Mouse (Mus musculus): ENCODE data around the gene Itgb3. TPM values are rescaled to one million over a fixed set of nuclear protein-coding genes. Genes with fewer than 3 reads are reported as not detected.
"Not testable (repeated sequence)": the region's sequence is repeated elsewhere in the genome, so short reads cannot be mapped to it uniquely, and the experiment has no call there.

The Itgb3 gene
- 0.60 and 0.61 TPM in 2 replicates for polyA plus RNA-seq (2015; fragmentation: Nextera tagmentation; extraction: Ambion mirVana)

GRCm38 (mm10) chr11:104607491-104608245 is at the start of gene Itgb3:
Itgb3 (plus strand) TSS chr11:104608000.
- peak; percentile 89 for ATAC-seq (replicated peaks)
- H3K9ac ChIP-seq (replicated peaks) = peak within 1 kb of the TSS; percentile 50
- H3K36me3 ChIP-seq = no peaks in the 10 kb centered on the region
- H3K9me3 ChIP-seq = no peaks in the 10 kb centered on the region
- WGBS = under 1% methylated on average over 50 of the region's 51 CpGs
- H3K27ac ChIP-seq (replicated peaks) = no peak within 1 kb of the TSS
- peak within 1 kb of the TSS; percentile 94 for H3K4me2 ChIP-seq (replicated peaks)
- peak within 1 kb of the TSS; percentile 52 for H3K4me3 ChIP-seq
- H3K27me3 ChIP-seq = peaks cover 24% of the 10 kb centered on the region
- H3K4me1 ChIP-seq = peaks cover 14% of the 10 kb centered on the region

DNA sequence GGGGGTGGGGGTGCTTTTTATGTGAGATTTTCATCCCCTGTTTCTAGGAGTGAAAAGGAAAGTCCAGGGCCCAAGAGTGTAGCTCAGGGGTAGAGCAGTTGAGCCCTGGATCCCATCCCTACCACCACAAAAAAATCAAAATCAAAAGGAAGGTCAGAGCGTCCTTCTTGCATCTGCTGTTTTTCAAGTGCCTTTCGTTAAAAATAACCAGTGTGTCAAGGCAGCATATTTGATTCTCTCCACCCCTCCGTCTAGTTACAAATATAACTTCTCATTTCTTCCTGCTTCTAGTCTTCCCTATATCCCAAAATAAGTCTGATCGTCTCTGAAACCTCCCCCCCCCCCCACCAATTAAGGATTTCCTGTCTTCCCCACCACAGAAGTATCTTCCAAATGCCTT is 49.7 kb upstream of the Itgb3 start:
- Histone ChIP-seq H3K27ac (replicated peaks) (no peak overlapping the region), H3K4me1 (no peaks in the 10 kb centered on the region), H3K36me3 (no peaks in the 10 kb centered on the region), H3K9me3 (no peaks in the 10 kb centered on the region), H3K4me2 (replicated peaks) (no peak overlapping the region), H3K9ac (replicated peaks) (no peak overlapping the region), H3K27me3 (no peaks in the 10 kb centered on the region), H3K4me3 (no peak overlapping the region)
- no peak for ATAC-seq (replicated peaks)
- WGBS = 88% methylated on average over 4 of the region's 4 CpGs

GRCm38 (mm10) chr11:104558651-104559403 is 49.0 kb upstream of the Itgb3 start:
- Histone ChIP-seq H3K4me2 (replicated peaks) (no peak overlapping the region), H3K9ac (replicated peaks) (no peak overlapping the region), H3K27ac (replicated peaks) (no peak overlapping the region), H3K4me3 (no peak overlapping the region), H3K9me3 (no peaks in the 10 kb centered on the region), H3K4me1 (no peaks in the 10 kb centered on the region), H3K27me3 (no peaks in the 10 kb centered on the region), H3K36me3 (no peaks in the 10 kb centered on the region)
- WGBS = 50% methylated on average over 4 of the region's 4 CpGs
- no peak for ATAC-seq (replicated peaks)

GRCm38 (mm10) chr11:104560971-104561370 is 46.8 kb upstream of the Itgb3 start:
- Histone ChIP-seq H3K27ac (replicated peaks) (no peak overlapping the region), H3K4me1 (no peaks in the 10 kb centered on the region), H3K9me3 (no peaks in the 10 kb centered on the region), H3K27me3 (no peaks in the 10 kb centered on the region), H3K9ac (replicated peaks) (no peak overlapping the region), H3K4me2 (replicated peaks) (no peak overlapping the region), H3K36me3 (no peaks in the 10 kb centered on the region), H3K4me3 (no peak overlapping the region)
- 59% methylated on average over 2 of the region's 2 CpGs for WGBS
- ATAC-seq (replicated peaks) = no peak

- 85% methylated on average over 1 of the region's 1 CpGs for WGBS
- Histone ChIP-seq H3K4me2 (replicated peaks) (no peak overlapping the region), H3K9me3 (no peaks in the 10 kb centered on the region), H3K27ac (replicated peaks) (no peak overlapping the region), H3K4me1 (no peaks in the 10 kb centered on the region), H3K4me3 (no peak overlapping the region), H3K36me3 (no peaks in the 10 kb centered on the region), H3K9ac (replicated peaks) (no peak overlapping the region), H3K27me3 (no peaks in the 10 kb centered on the region)
- no peak for ATAC-seq (replicated peaks)
These were observed 44.3 kb upstream of the Itgb3 start for GRCm38 (mm10) chr11:104563496-104563895.

DNA sequence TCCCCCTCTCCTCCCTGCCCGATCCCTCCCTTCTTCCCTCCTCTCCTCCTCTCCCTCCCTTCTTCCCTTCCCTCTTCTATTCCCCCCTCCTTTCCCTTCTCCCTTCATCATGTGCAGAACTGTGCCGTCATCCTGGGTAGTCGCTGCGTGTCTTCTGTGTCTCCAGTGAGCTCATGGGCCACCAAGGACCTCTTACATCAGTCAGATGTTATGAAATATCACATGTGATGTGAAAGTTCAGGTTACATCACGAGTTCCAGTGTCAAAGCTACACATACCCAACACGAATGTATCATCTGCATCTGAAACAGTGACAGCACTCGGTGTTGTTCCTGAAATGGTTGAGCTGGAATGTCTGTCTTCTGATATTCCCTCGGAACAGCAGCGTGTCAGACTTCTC is 42.6 kb upstream of the Itgb3 start:
- Histone ChIP-seq H3K27ac (replicated peaks) (no peak overlapping the region), H3K4me3 (no peak overlapping the region), H3K9me3 (no peaks in the 10 kb centered on the region), H3K36me3 (no peaks in the 10 kb centered on the region), H3K9ac (replicated peaks) (no peak overlapping the region), H3K4me1 (no peaks in the 10 kb centered on the region), H3K4me2 (replicated peaks) (no peak overlapping the region), H3K27me3 (no peaks in the 10 kb centered on the region; the same call in 1 of the 2 replicates)
- ATAC-seq (replicated peaks) = no peak
- WGBS = 89% methylated on average over 9 of the region's 9 CpGs

DNA sequence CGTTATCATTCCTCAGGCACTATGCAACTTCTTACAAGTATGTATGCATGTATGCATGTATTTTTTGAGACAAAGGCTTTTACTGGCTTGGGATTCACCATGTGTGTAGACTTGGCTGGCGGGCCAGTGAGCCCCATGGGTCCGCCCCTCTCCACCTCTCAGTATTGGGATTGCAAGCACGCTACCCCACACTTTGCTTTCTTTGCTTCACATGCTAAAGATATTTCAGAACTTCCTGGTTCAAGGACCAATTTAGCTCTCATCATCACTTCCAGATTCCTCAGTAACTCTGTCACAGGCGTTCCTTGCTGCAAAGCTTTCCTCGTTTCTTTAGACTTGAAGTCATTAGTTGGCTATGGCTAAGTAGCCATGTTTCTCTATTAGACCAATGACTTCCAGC is 41.7 kb upstream of the Itgb3 start:
- Histone ChIP-seq H3K9me3 (no peaks in the 10 kb centered on the region), H3K4me2 (replicated peaks) (no peak overlapping the region), H3K4me3 (no peak overlapping the region), H3K27me3 (no peaks in the 10 kb centered on the region; the same call in 1 of the 2 replicates), H3K4me1 (no peaks in the 10 kb centered on the region), H3K36me3 (no peaks in the 10 kb centered on the region), H3K9ac (replicated peaks) (no peak overlapping the region), H3K27ac (replicated peaks) (no peak overlapping the region)
- 92% methylated on average over 6 of the region's 6 CpGs for WGBS
- no peak for ATAC-seq (replicated peaks)

- Histone ChIP-seq H3K36me3 (no peaks in the 10 kb centered on the region), H3K27me3 (no peaks in the 10 kb centered on the region; the same call in 1 of the 2 replicates), H3K4me1 (peaks cover 3% of the 10 kb centered on the region; the same call in 1 of the 2 replicates), H3K4me2 (replicated peaks) (no peak overlapping the region), H3K9ac (replicated peaks) (no peak overlapping the region), H3K9me3 (no peaks in the 10 kb centered on the region), H3K27ac (replicated peaks) (no peak overlapping the region), H3K4me3 (no peak overlapping the region)
- no peak for ATAC-seq (replicated peaks)
- 78% methylated on average over 2 of the region's 2 CpGs for WGBS
These were observed 41.0 kb upstream of the Itgb3 start for GRCm38 (mm10) chr11:104566796-104567195.

DNA sequence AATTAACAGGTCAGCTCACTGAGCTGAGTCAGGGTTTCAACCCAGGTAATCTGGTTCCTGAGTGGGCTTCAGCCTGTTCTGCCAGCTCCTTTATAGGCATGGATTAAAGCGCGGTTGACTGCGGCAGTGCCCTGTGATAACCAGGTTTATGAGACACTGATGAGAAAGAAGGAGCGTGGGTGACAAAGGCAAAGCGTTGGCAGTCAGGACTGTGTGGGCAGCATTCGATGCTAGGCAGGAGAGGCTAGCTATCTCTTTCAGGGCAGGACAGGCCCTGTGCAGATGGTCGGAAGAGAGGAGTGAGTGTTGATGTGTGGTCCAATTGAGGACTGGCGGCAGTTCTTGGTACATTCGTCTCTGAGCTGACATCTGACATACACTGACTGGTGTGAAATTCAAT is 40.1 kb upstream of the Itgb3 start:
- no peaks in the 10 kb centered on the region for H3K36me3 ChIP-seq
- peaks cover 3% of the 10 kb centered on the region; the same call in 1 of the 2 replicates for H3K4me1 ChIP-seq
- no peak overlapping the region for H3K9ac ChIP-seq (replicated peaks)
- no peak overlapping the region for H3K4me3 ChIP-seq
- H3K27ac ChIP-seq (replicated peaks) = no peak overlapping the region
- no peak overlapping the region for H3K4me2 ChIP-seq (replicated peaks)
- 89% methylated on average over 9 of the region's 9 CpGs for WGBS
- no peaks in the 10 kb centered on the region; the same call in 1 of the 2 replicates for H3K27me3 ChIP-seq
- ATAC-seq (replicated peaks) = no peak
- H3K9me3 ChIP-seq = no peaks in the 10 kb centered on the region

DNA sequence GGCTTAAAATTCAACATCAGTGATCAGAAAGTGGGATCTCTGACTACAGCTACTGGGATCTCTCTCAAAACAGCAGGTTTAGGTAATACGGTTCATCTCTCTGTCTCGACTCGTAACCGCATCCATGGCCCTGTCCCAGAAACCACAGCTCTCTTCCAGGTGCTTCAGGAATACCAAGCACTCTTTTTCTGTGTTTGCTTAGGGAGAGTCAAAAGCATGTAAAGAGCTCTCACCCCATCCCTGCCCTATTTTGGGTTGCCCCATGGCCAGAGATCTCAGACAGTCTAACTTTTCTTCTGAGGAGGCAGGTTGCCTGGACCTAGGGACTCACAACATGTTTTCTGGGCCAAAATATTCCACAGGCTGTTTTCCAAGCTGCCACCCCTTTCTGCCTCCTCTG is 39.5 kb upstream of the Itgb3 start:
- no peak for ATAC-seq (replicated peaks)
- Histone ChIP-seq H3K27me3 (no peaks in the 10 kb centered on the region; the same call in 1 of the 2 replicates), H3K9ac (replicated peaks) (no peak overlapping the region), H3K27ac (replicated peaks) (no peak overlapping the region), H3K4me2 (replicated peaks) (no peak overlapping the region), H3K4me3 (no peak overlapping the region), H3K36me3 (no peaks in the 10 kb centered on the region), H3K9me3 (no peaks in the 10 kb centered on the region), H3K4me1 (peaks cover 3% of the 10 kb centered on the region; the same call in 1 of the 2 replicates)
- 91% methylated on average over 4 of the region's 4 CpGs for WGBS

DNA sequence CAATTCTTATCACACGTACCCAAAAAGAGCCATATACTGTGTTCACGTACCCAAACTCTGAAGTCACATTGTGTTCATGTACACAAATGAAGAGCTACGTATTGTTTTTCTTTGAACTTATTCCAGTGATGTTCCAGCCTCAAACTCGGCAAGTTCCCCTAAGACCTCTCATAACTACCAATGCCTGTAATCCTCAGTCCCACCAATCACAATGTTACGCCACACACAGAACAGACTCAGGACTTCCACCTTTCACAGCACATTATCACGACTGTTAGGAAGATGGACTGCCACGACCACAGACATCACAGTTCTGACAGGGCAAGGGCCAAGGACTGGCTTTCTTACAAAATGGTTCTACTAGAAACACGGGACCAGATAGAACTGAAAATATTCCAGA is 37.3 kb upstream of the Itgb3 start:
- ATAC-seq (replicated peaks); H3K9ac ChIP-seq (replicated peaks); H3K4me3 ChIP-seq; H3K36me3 ChIP-seq; H3K27me3 ChIP-seq; H3K27ac ChIP-seq (replicated peaks); H3K9me3 ChIP-seq; H3K4me2 ChIP-seq (replicated peaks); H3K4me1 ChIP-seq: not testable (repeated sequence)
- 87% methylated on average over 8 of the region's 8 CpGs for WGBS

GRCm38 (mm10) chr11:104571373-104571772 is 36.4 kb upstream of the Itgb3 start:
- WGBS = under 1% methylated on average over 28 of the region's 28 CpGs
- H3K4me3 ChIP-seq = peak overlapping the region; percentile 35

More at GRCm38 (mm10) chr11:104571373-104571772, 36.4 kb upstream of the Itgb3 start:
- H3K4me2 ChIP-seq (replicated peaks) = peak overlapping the region; percentile 52
- H3K9ac ChIP-seq (replicated peaks) = peak overlapping the region; percentile 35; the same call in 1 of the 2 replicates
- H3K27ac ChIP-seq (replicated peaks); H3K4me1 ChIP-seq; H3K36me3 ChIP-seq; ATAC-seq (replicated peaks); H3K27me3 ChIP-seq; H3K9me3 ChIP-seq: not testable (repeated sequence)

Data from forebrain, embryonic 15.5 days (tissue).